Comparison of ENCODE assay signal across 8 mouse cellular contexts in genomic region chr7:110157261-110157910, GRCm38 (mm10). TPM values are rescaled to one million over a fixed set of nuclear protein-coding genes. Genes with fewer than 3 reads are reported as not detected.
DNase-seq lines count a peak whose midpoint lies in the region; ATAC-seq and TF ChIP-seq lines count a peak whose summit lies in the region.

No protein-coding gene starts in this region.

- peak; percentile 20 for DNase-seq in thymus, adult 2 months
- DNase-seq in thymus, postnatal 10 days (ENCODE audit: low spot score in 2 of 2), result no peak
- DNase-seq in lung, adult 18-20 months, result peak; percentile 7 to 37
- no peak for DNase-seq in left cerebral cortex, adult 18-20 months (ENCODE audit: low spot score in 2 of 2)
- no peak for DNase-seq in ovary, postnatal 36 days (ENCODE audit: low spot score)
- no peak for DNase-seq in layer of hippocampus, postnatal 10 days (ENCODE audit: low spot score in 2 of 2)

- ATAC-seq in hematopoietic stem cell, adult 5-6 weeks (replicated peaks in 1 of 2; ENCODE audit: insufficient read depth in 1 of 2, low FRiP score in 2 of 2, low TSS enrichment in 1 of 2, low read depth in 1 of 2, poor library complexity in 2 of 2, severe bottlenecking in 2 of 2), result peak; percentile 63 to 71
- no peak for ATAC-seq in midbrain, embryonic 15.5 days (replicated peaks)

- 6% methylated on average over 7 of the region's 7 CpGs for WGBS in thymus, adult 2 months
- WGBS in midbrain, embryonic 15.5 days, result 71% methylated on average over 7 of the region's 7 CpGs

- no peak overlapping the region for H3K4me3 ChIP-seq in thymus, adult 2 months (ENCODE audit: control insufficient read depth, insufficient read depth, low read length)
- no peak overlapping the region for H3K4me3 ChIP-seq in midbrain, embryonic 15.5 days

- H3K4me2 ChIP-seq in midbrain, embryonic 15.5 days, result no peak overlapping the region

- H3K4me1 ChIP-seq in thymus, adult 2 months (replicated peaks; ENCODE audit: control insufficient read depth, insufficient read depth, low read length), result peaks cover 10% of the 10 kb centered on the region
- H3K4me1 ChIP-seq in midbrain, embryonic 15.5 days, result no peaks in the 10 kb centered on the region

- no peaks in the 10 kb centered on the region for H3K36me3 ChIP-seq in thymus, adult 2 months (ENCODE audit: control insufficient read depth, insufficient read depth, low read length)
- H3K36me3 ChIP-seq in midbrain, embryonic 15.5 days (replicated peaks), result no peaks in the 10 kb centered on the region

- no peak for TF ChIP-seq CTCF in thymus, adult 2 months (IDR thresholded peaks at IDR 0.05; ENCODE audit: borderline replicate concordance, control insufficient read depth, extremely low read depth, insufficient read depth, low read length, poor library complexity)

- H3K27me3 ChIP-seq in thymus, adult 2 months (ENCODE audit: control insufficient read depth, insufficient read depth, low read length), result no peaks in the 10 kb centered on the region
- H3K27me3 ChIP-seq in midbrain, embryonic 15.5 days (replicated peaks), result no peaks in the 10 kb centered on the region

- no peak for TF ChIP-seq POLR2A in thymus, adult 2 months (IDR thresholded peaks at IDR 0.05; ENCODE audit: control insufficient read depth, extremely low read depth, insufficient read depth, low read length, poor library complexity)

- H3K9me3 ChIP-seq in midbrain, embryonic 15.5 days, result no peaks in the 10 kb centered on the region

- no peak overlapping the region for H3K9ac ChIP-seq in midbrain, embryonic 15.5 days

- no peak overlapping the region; the same call in 1 of the 2 replicates for H3K27ac ChIP-seq in thymus, adult 2 months (ENCODE audit: control insufficient read depth, insufficient read depth, low read length)
- no peak overlapping the region for H3K27ac ChIP-seq in midbrain, embryonic 15.5 days

RNA-seq across cellular contexts. Expression of gene Wee1, which starts 35.5 kb away (rescaled TPM):
- 13.0 and 32.6 TPM in 2 replicates for polyA plus RNA-seq in thymus, adult 2 months (2012; rRNA removed)
- 47.8 and 53.8 TPM in 2 replicates for total RNA-seq in hematopoietic stem cell, adult 5-6 weeks (2017)
- 10 to 100 TPM; 27.3 to 27.4 TPM for total RNA-seq in left cerebral cortex, adult 18-20 months (2021)
- total RNA-seq in layer of hippocampus, postnatal 10 days (2021), result 1 to 10 TPM; 8.4 to 8.5 TPM
- 5.1 and 5.8 TPM in 2 replicates for polyA plus RNA-seq in midbrain, embryonic 15.5 days (2015; fragmentation: Nextera tagmentation; extraction: Ambion mirVana)

Comparison
In these comparisons a context has a peak if more than half of its experiments do, and no peak if none do; other contexts are left out.
1. DNase-seq: peak in thymus, adult 2 months (single experiment) and lung, adult 18-20 months (2 of 2); none in thymus, postnatal 10 days (0 of 2), left cerebral cortex, adult 18-20 months (0 of 2), ovary, postnatal 36 days (single experiment) and layer of hippocampus, postnatal 10 days (0 of 2).